Mouse (Mus musculus): ENCODE data around the gene Npas3.

Npas3 gene

GRCm38 (mm10) chr12:53864436-53865136, 616.1 kb downstream of the Npas3 start:
- no peak for DNase-seq (ENCODE audit: low spot score)

DNA sequence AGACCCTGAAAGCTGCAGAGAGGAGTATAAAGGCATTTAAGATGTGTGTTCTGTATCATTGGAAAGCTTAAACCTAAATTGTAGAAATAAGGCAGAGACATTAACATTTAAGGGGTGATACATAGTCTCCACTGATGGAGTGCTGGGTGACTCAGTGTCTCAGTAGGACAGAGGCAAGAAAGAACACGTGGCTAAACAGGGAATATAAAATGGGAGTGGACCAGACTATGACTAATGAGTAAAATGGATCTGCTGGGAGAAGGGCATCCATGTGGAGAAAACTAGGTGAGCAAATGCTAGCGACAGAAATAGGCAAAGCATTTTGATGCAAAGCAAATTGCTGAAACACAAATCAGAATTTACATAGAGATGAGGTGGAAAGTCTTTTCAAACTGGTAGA, 617.2 kb downstream of the Npas3 start:
- no peak for DNase-seq (ENCODE audit: low spot score)

- no peak for DNase-seq (ENCODE audit: low spot score)
These were observed 621.5 kb downstream of the Npas3 start for GRCm38 (mm10) chr12:53869981-53870380.

DNA sequence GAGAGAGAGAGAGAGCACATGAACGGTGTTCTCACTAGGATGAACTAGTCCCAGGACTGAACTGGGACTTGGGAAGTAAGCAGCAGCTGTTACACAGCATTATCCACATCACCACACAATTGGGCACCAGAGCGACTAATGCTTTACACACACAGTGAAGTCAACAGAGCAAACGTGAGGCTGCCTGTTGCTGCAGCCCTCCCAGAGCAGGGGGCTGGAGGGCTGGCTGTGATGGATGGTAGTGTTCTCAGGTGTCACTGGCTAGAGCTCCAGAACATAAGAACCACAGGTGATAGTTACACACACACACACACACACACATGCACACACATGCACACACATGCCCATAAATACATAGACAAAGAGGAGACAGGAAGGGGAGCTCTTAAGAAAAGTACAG, 626.7 kb downstream of the Npas3 start:
- DNase-seq (ENCODE audit: low spot score): no peak

DNA sequence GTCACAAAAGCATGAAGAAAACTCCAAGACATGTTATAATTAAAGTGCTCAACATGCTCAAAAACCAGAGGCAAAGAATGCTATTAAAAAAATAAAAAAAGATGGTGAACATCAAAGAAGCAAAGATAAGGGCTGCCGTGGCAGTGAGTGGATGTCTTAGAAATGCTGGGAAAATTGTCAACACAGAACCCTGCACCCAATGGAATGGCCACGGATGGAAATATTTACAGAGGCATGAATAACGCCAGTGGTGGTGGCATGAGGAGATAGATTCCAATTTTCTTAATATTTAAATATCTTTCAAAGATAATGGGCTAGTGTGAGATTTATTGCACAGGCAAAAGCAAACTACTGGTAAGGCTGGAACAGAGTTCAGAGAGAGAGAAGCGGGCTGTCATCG, 628.2 kb downstream of the Npas3 start:
- no peak for DNase-seq (ENCODE audit: low spot score)

DNA sequence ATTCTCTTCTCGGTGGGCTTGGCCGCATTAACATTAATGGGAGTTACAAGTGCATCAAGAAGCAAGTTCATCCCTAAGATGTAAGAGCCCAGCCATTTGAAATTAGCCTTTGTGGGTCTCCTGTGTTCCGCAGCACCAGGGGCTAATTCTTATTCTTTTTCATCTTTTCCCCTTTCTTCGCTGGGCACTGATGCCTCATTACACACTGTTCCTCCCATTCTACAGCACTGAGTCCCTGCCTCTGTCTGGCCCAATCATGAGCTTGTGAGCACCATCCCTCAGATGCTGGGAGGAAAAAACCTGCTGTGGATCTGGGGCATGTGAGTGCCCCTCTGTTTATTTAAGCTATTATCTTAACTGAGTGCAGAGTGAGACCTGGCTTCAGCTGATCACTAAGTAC, 633.2 kb downstream of the Npas3 start:
- DNase-seq (ENCODE audit: low spot score): no peak

- no peak for DNase-seq (ENCODE audit: low spot score)
These were observed 634.4 kb downstream of the Npas3 start for GRCm38 (mm10) chr12:53882863-53883262.

DNA sequence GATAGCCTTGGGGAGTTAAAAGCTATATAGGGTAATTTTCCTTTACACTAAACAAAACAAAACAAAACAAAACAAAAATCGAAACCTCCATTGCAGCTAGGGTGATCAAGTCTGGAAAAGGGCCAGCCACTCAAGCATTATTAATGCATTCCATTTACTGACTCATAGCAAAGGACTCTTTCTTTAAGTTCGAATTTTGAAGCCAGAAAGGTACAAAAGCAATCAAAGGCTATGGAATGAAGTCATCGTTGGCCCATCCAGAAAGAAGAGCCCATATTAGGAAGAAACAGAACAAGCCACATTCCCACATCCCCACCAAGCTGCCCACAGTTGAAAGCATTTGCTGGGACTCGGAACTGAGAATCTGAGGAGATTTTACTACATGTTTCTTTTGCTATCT, 640.1 kb downstream of the Npas3 start:
- no peak for DNase-seq (ENCODE audit: low spot score)

DNA sequence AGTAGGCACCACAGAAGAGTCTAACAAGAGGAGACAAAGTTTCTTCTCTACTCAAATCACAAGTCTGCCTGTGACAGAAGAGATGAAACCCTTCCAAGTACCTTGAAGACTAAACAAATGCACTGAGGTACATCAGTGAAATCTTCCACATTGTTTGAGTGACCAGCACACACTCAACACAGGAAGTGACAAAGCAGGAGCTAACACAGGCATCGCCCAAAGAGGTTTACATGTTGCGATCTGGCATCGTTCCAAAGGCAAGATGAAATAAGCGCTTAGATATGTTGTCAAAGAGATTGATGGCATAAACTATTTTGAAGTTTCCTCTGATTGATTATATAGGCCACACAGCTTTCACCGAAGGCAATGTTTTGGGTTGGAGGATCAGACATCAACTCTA, 647.4 kb downstream of the Npas3 start:
- no peak for DNase-seq (ENCODE audit: low spot score)

DNA sequence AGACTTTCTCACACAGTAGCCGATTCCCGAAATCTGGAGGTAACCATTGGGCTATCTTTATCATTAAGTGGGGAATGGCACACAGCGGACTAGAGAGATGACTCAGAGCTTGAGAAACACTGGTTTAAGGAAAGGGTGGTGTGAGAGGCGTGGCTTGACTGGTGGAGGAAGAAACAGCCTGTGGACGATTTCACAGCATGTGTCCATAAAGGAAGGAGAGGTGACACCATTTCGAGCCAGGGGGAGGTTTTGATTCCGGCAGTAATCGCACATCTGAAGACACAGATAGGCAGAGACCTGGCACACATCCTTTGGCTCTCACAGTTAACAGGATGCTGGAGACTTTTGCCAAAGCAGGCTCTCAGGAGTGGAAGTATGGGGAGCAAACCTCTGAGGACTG, 660.3 kb downstream of the Npas3 start:
- no peak for DNase-seq (ENCODE audit: low spot score)

GRCm38 (mm10) chr12:53910192-53910591, 661.7 kb downstream of the Npas3 start:
- DNase-seq (ENCODE audit: low spot score): no peak

GRCm38 (mm10) chr12:53922153-53922552, 673.7 kb downstream of the Npas3 start:
- no peak for DNase-seq (ENCODE audit: low spot score)

DNA sequence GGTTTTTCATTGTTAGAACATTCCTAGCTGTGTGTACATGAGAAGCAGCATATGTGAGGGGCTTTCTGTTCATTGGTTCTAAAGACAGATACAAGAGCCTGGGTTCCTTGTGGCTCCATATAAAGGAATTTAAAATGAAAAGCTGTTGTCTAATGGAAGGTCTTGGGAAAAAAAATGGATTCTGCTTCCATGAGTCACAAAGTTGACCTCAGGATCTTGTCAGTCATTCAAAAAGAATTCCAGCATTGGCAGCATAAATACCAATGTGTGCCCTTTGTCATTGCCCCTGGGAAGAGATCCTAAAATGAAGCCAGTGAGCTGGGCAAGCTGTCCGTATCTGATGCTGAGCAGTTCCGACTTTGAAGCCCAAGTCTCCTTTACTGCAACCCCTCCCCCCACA, 700.3 kb downstream of the Npas3 start:
- peak; percentile 40 for DNase-seq (ENCODE audit: low spot score)

- DNase-seq (ENCODE audit: low spot score): no peak
These were observed 713.5 kb downstream of the Npas3 start for GRCm38 (mm10) chr12:53962004-53962403.

DNA sequence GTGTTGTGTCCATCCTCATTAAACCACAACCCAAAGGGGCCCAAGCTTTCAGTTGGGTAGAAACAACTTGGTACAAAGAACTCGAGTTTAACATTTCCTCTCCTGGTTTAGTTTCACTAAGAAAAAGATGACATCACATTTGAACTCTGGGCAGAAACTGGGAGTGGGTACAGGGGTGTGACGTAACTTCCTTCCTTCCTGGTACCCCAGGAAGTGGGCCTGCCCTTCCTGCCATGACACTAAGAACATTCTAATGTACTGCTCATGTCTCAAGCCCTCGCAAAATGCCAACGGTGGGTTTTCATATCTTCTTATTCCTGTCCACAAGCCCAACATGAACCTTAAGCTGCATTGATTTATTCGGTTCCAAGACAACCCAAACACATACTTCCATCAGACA, 715.1 kb downstream of the Npas3 start:
- no peak for DNase-seq (ENCODE audit: low spot score)

DNA sequence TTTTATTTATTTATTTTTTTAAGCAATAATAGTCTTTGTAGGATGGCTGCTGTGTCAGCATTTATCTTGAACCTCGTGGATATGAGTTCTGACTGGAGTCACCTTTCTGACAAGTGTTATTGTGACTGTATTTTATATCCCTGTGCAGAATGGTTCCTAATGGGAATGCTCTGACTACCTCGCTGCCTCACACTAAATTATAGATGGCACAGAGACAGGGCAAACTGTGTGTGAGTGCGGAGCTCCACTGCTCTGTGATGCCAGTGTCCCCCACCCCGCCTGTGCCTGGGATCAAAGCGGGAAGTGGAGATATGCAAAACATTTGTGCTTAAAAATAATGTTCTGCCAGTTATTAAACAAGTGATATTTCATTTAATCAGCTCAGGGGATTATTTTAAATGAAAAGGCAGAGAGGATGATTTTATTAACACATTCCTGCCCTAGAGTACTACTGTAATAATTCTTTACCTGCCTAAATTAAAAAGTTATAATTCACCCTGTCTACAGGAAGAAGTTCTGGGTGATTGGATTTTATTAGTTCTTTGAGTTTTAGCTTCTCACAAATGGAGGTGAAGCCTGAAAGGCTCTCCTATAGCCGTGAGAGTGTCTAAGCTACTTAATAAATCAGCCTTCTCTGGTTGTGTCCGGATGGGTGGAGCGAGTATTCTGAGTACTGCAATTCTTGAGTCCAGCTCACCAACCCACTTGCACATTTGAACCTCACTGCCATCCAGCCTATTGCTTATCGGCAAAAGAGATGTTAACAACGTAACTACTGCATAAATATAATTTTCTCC, 721.1 kb downstream of the Npas3 start:
- DNase-seq (ENCODE audit: low spot score): no peak

DNA sequence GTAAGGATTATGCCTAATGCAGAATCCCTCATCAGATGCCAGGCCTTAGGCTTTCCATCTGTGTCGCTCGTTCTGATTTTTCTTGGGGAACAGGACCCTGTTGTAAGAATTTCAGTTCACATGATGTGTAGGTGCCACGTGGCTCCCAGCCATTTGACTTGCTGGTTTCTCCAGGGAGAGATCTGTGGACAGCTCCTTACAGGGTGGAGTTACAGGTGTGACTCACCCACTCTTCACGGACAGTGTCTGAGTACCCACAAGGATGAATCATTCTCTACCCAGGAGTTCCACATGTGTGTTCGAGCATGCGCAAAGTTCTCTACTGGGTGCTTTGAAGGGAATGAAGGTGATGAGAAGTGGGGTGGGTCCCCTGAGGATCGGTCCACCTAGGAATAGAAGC, 722.2 kb downstream of the Npas3 start:
- no peak for DNase-seq (ENCODE audit: low spot score)

DNA sequence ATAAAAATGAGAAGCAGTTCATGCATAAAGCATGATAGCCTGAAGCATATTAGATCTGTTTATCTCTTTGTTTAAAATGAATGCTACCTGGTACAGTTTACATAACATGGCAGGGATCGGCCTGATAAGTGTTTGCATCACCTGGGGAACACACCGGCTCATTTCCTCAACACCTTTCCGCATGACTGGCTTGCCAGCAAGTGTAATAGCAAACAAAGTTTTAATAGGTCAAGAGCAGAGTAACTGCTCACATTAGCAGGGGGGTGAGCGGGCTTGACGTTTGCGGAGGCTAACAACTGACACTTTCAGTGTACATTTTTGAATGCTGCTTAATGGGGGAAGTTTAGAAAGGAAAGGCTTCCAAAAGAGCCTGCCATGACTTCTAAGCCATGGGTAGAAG, 724.9 kb downstream of the Npas3 start:
- no peak for DNase-seq (ENCODE audit: low spot score)

- peak; percentile 16 for DNase-seq (ENCODE audit: low spot score)
These were observed 733.4 kb downstream of the Npas3 start for GRCm38 (mm10) chr12:53981575-53982507.

DNA sequence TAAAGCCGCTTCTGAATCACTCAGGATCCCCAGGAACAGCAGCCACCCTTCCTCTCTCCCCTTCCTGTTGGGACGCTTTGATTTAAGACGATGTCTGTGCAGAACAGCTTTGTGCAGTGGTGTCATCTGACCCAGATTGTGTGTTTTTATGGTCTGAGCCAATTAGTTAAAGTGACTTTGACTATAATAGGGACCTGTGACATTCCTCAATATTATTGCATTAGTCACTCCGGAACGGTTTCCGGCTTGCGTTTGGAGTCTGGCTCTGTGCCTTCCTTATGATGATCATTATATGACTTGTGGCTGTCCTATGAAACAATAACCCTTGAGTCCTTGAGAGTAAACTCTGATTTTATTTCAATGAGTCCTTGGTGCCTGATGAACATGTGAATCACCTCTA, 735.5 kb downstream of the Npas3 start:
- DNase-seq (ENCODE audit: low spot score): no peak

GRCm38 (mm10) chr12:53985851-53986842, 737.7 kb downstream of the Npas3 start:
- no peak for DNase-seq (ENCODE audit: low spot score)

Measured in adipocyte (in vitro differentiated cells).